Mouse (Mus musculus) cerebellum, adult 2 months (tissue): Measurements from ENCODE around the gene Slc25a36. TPM values are rescaled to one million over a fixed set of nuclear protein-coding genes. Genes with fewer than 3 reads are reported as not detected.

Experiments used
- DNase-seq, 2 experiments: peaks; one replicate each; pipeline ENCODE4 v3.0.0; 2021
- H3K27ac ChIP-seq: fragments of 200-500 bp; 2 replicates; pipeline ENCODE4 v1.5.1; 2012; ENCODE audit warnings: low read length, control low read depth, inconsistent platforms; ENCODE audit not compliant: insufficient read depth
- H3K27me3 ChIP-seq: fragments of 200-500 bp; 2 replicates; pipeline ENCODE4 v1.6.1; 2012; ENCODE audit warnings: inconsistent platforms, mild to moderate bottlenecking, low read length, moderate library complexity; ENCODE audit not compliant: control insufficient read depth, insufficient read depth
- H3K4me1 ChIP-seq: fragments of 200-500 bp; 2 replicates; pipeline ENCODE4 v1.6.1; 2011; ENCODE audit warnings: low read length; ENCODE audit not compliant: control insufficient read depth, insufficient read depth
- H3K4me3 ChIP-seq: fragments of 200-500 bp; replicated peaks from 2 replicates; pipeline ENCODE3; 2011; ENCODE audit warnings: mild to moderate bottlenecking, low read depth, low read length, control low read depth; ENCODE audit not compliant: insufficient read depth
- CTCF ChIP-seq: fragments of 200-500 bp; IDR thresholded peaks from 2 replicates; pipeline ENCODE4 v1.5.1; 2011; ENCODE audit warnings: low read depth, mild to moderate bottlenecking, control low read depth, low read length, moderate library complexity, borderline replicate concordance; ENCODE audit not compliant: insufficient read depth
- POLR2A ChIP-seq: fragments of 200-500 bp; IDR thresholded peaks from 2 replicates; pipeline ENCODE4 v1.6.1; 2011; ENCODE audit warnings: low read length, control low read depth, borderline replicate concordance; ENCODE audit not compliant: insufficient read depth
- WGBS: fragments of 180-500 bp; shearing (Covaris S2); methylation state at CpG from one replicate; pipeline ENCODE4 v1.1.7; 2018; 5-methylcytosine and 5-hydroxymethylcytosine counted together
- polyA plus RNA-seq: library from polyadenylated mRNA; depleted of rRNA; stranded (reverse); fragments of >200 nt; gene quantifications from 2 replicates; pipeline ENCODE4 v1.2.3, GENCODE M21; 2012

The Slc25a36 gene
- polyA plus RNA-seq, 1 experiment = 53.2 TPM

DNA sequence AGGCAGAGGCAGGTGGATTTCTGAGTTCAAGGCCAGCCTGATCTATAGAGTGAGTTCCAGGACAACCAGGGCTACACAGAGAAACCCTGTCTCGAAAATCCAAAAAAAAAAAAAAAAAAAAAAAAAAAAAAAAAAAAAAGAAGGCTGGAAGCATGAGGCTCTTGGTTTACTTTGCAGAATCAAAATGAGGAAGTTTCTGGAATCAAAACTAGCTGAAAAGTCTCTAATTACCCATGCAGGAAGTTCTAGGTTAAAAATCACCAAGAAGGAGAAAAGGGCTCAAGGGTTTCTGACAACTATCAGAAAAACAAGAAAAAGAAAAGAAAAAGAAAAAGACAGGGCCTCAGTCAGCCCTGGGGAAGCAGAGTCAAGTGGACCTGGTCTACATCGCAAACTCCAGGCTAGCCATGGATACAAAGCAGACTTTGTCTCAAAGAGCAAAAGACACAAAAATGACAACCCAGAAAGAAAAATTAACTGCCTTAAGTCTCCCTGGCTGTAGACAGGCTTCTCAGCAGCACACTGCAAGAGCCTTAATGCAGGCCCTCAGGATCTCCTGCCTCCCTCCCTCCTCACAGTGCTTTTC is 5.5 kb downstream of the Slc25a36 start:
- peaks cover 6% of the 10 kb centered on the region; the same call in 1 of the 2 replicates for H3K4me1 ChIP-seq
- no peaks in the 10 kb centered on the region for H3K27me3 ChIP-seq
- H3K4me3 ChIP-seq = no peak overlapping the region
- no peak for TF ChIP-seq CTCF
- no peak overlapping the region for H3K27ac ChIP-seq
- WGBS = 77% methylated on average over 2 of the region's 2 CpGs
- no peak for DNase-seq

DNA sequence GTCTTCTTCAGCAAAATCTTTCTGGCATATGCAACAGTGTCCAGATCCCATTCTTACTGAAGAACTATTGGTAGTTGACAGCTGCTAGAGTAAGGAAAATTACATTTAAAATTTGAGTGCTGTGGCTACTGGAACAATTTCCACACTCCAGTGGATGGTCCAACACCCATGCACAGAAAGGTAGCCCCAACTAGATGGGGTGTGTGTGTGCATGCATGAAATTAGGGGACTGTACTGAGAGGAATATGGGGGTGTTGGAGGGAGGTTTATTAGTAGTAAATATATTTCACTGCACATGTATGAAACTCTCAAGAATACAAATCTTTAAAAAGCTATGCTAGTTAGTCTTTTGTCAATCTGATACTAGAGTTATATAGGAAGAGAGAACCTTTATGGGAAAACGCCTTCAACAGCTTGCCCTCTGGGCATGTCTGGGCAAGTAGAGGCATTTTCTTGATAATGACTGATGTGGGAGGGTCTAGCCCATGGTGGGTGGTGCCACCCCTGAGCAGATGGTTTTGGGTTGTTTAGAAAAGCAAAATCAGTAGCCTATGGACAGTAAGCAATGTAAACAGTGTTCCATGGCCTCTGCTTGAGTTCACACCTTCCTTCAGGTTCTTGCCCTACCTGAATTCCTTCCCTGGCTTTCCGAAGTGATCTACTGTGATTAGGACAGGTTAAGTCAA is 7.4 kb downstream of the Slc25a36 start:
- H3K4me1 ChIP-seq = peaks cover 2% of the 10 kb centered on the region; the same call in 1 of the 2 replicates
- DNase-seq = no peak
- H3K4me3 ChIP-seq = no peak overlapping the region
- H3K27me3 ChIP-seq = no peaks in the 10 kb centered on the region
- TF ChIP-seq POLR2A (no peak), CTCF (no peak)
- no peak overlapping the region for H3K27ac ChIP-seq
- 83% methylated on average over 2 of the region's 2 CpGs for WGBS

- no peak overlapping the region for H3K27ac ChIP-seq
- TF ChIP-seq POLR2A = no peak
- TF ChIP-seq CTCF = no peak
- no peak for DNase-seq
- H3K27me3 ChIP-seq = no peaks in the 10 kb centered on the region
- WGBS = 94% methylated on average over 4 of the region's 4 CpGs
- H3K4me1 ChIP-seq = no peaks in the 10 kb centered on the region
- H3K4me3 ChIP-seq = no peak overlapping the region
These were observed 12.0 kb downstream of the Slc25a36 start for GRCm38 (mm10) chr9:97098985-97099384.

DNA sequence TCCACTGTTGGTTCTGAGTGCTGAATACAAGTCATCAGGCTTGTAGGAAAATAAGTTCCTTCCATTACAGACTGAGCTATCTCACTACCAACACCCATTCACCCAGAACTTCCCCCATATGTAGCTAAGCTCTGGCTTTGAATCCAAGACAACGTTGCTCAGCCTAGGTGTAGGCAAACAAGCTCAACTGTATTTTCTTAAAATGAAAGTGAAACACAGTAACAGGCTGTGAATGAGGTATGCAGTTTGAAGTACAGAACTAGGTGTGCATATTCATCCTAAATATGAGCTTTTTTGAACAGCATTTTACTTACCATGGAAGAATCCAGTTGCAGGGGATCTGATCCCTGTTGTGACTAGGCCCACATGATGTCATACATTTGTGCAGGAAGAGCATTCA is 14.8 kb downstream of the Slc25a36 start:
- Histone ChIP-seq H3K27ac (no peak overlapping the region), H3K4me1 (no peaks in the 10 kb centered on the region), H3K4me3 (no peak overlapping the region), H3K27me3 (no peaks in the 10 kb centered on the region)
- no peak for DNase-seq
- 96% methylated on average over 1 of the region's 1 CpGs for WGBS
- TF ChIP-seq POLR2A = no peak
- no peak for TF ChIP-seq CTCF

- H3K4me1 ChIP-seq = no peaks in the 10 kb centered on the region
- no peak overlapping the region for H3K27ac ChIP-seq
- TF ChIP-seq POLR2A (no peak), CTCF (no peak)
- no peak overlapping the region for H3K4me3 ChIP-seq
- no peak for DNase-seq
- no peaks in the 10 kb centered on the region for H3K27me3 ChIP-seq
These were observed 23.1 kb downstream of the Slc25a36 start for GRCm38 (mm10) chr9:97087850-97088249.

- no peak overlapping the region for H3K27ac ChIP-seq
- no peaks in the 10 kb centered on the region for H3K4me1 ChIP-seq
- H3K4me3 ChIP-seq = no peak overlapping the region
- WGBS = 90% methylated on average over 2 of the region's 2 CpGs
- TF ChIP-seq POLR2A (no peak), CTCF (no peak)
- no peaks in the 10 kb centered on the region for H3K27me3 ChIP-seq
- no peak for DNase-seq
These were observed 26.3 kb downstream of the Slc25a36 start for GRCm38 (mm10) chr9:97084628-97085027.

- no peaks in the 10 kb centered on the region for H3K4me1 ChIP-seq
- H3K27me3 ChIP-seq = no peaks in the 10 kb centered on the region
- no peak overlapping the region for H3K4me3 ChIP-seq
- no peak for DNase-seq
- TF ChIP-seq POLR2A = no peak
- no peak for TF ChIP-seq CTCF
- WGBS = 84% methylated on average over 4 of the region's 4 CpGs
- H3K27ac ChIP-seq = no peak overlapping the region
These were observed 29.7 kb downstream of the Slc25a36 start for GRCm38 (mm10) chr9:97081106-97081862.

DNA sequence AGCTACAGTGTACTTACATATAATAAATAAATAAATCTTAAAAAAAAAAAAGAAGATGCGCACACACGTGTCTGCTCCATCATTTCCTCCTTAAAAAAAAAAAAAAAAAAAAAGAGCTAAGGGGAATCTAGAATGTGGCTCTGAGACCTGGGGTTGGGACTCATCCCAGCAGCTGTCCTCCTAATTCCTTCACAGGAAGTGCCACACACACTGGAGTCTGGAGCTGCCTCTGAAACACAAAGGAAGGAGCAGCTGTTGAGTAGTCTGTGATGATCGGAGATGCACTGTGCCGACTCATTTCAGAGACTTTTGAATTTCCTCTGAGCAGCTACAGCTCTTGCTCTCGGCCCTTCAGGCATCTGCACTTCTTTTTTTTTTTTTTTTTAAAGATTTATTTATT is 41.0 kb downstream of the Slc25a36 start:
- Histone ChIP-seq H3K4me1 (no peaks in the 10 kb centered on the region), H3K27me3 (no peaks in the 10 kb centered on the region), H3K27ac (no peak overlapping the region), H3K4me3 (no peak overlapping the region)
- WGBS = 54% methylated on average over 5 of the region's 5 CpGs
- DNase-seq = no peak
- TF ChIP-seq CTCF (no peak), POLR2A (no peak)
